Mouse (Mus musculus): Measurements from ENCODE around the gene Cdc25b. TPM values are rescaled to one million over a fixed set of nuclear protein-coding genes. Genes with fewer than 3 reads are reported as not detected.
A peak's percentile ranks its signal among the peaks of the same experiment; 100 is the strongest.

Gene Cdc25b
- total and polyA plus RNA-seq, 2 experiments from 2014 or later, result 18.2 to 22.2 TPM

- Histone ChIP-seq H3K4me3 (ENCODE audit: low read length) (peak overlapping the region; percentile 62; the same call in 1 of the 2 replicates), H3K27me3 (ENCODE audit: insufficient read depth, low read length) (no peaks in the 10 kb centered on the region), H3K9me3 (ENCODE audit: low read length) (no peaks in the 10 kb centered on the region), H3K4me2 (ENCODE audit: low read depth, low read length) (peak overlapping the region; percentile 74), H3K4me1 (ENCODE audit: insufficient read depth, low read length) (peaks cover 11% of the 10 kb centered on the region), H3K36me3 (ENCODE audit: insufficient read depth, low read length) (peaks cover 7% of the 10 kb centered on the region; the same call in 1 of the 2 replicates), H3K9ac (replicated peaks; ENCODE audit: low read length) (peak overlapping the region; percentile 74; the same call in 1 of the 2 replicates), H3K27ac (peak overlapping the region; percentile 94)
- DNase-seq (ENCODE audit: low spot score) (peak; percentile 8), ATAC-seq (no peak)
- WGBS, result 59% methylated on average over 4 of the region's 4 CpGs
- no peak for TF ChIP-seq CTCF (IDR thresholded peaks at IDR 0.05; ENCODE audit: low read depth)
Observed at GRCm38 (mm10) chr2:131209125-131209795, 22.5 kb downstream of the Cdc25b start.

- TF ChIP-seq CTCF (IDR thresholded peaks at IDR 0.05; ENCODE audit: low read depth), result peak; percentile 97
- Histone ChIP-seq H3K9ac (replicated peaks; ENCODE audit: low read length) (peak overlapping the region; percentile 74), H3K4me1 (ENCODE audit: insufficient read depth, low read length) (peaks cover 11% of the 10 kb centered on the region), H3K4me3 (ENCODE audit: low read length) (peak overlapping the region; percentile 62), H3K9me3 (ENCODE audit: low read length) (no peaks in the 10 kb centered on the region), H3K4me2 (ENCODE audit: low read depth, low read length) (peak overlapping the region; percentile 74), H3K27ac (peak overlapping the region; percentile 94), H3K27me3 (ENCODE audit: insufficient read depth, low read length) (no peaks in the 10 kb centered on the region), H3K36me3 (ENCODE audit: insufficient read depth, low read length) (peaks cover 7% of the 10 kb centered on the region; the same call in 1 of the 2 replicates)
- peak; percentile 96 for DNase-seq (ENCODE audit: low spot score)
- WGBS, result under 1% methylated on average over 50 of the region's 50 CpGs
- peak; percentile 98 for ATAC-seq
Observed at GRCm38 (mm10) chr2:131209969-131210792, 23.4 kb downstream of the Cdc25b start.

GRCm38 (mm10) chr2:131211026-131211615, 24.4 kb downstream of the Cdc25b start:
- no peak for TF ChIP-seq CTCF (IDR thresholded peaks at IDR 0.05; ENCODE audit: low read depth)
- 50% methylated on average over 9 of the region's 9 CpGs for WGBS

GRCm38 (mm10) chr2:131213773-131214172, 27.0 kb downstream of the Cdc25b start:
- Histone ChIP-seq H3K9ac (replicated peaks; ENCODE audit: low read length) (no peak overlapping the region), H3K4me2 (ENCODE audit: low read depth, low read length) (no peak overlapping the region), H3K9me3 (ENCODE audit: low read length) (no peaks in the 10 kb centered on the region), H3K27me3 (ENCODE audit: insufficient read depth, low read length) (no peaks in the 10 kb centered on the region), H3K36me3 (ENCODE audit: insufficient read depth, low read length) (peaks cover 7% of the 10 kb centered on the region; the same call in 1 of the 2 replicates), H3K4me1 (ENCODE audit: insufficient read depth, low read length) (peaks cover 11% of the 10 kb centered on the region), H3K27ac (no peak overlapping the region), H3K4me3 (ENCODE audit: low read length) (no peak overlapping the region)
- 73% methylated on average over 7 of the region's 7 CpGs for WGBS
- TF ChIP-seq CTCF (IDR thresholded peaks at IDR 0.05; ENCODE audit: low read depth), result no peak
- DNase-seq (ENCODE audit: low spot score) (no peak), ATAC-seq (no peak)

More at GRCm38 (mm10) chr2:131211026-131211615, 24.4 kb downstream of the Cdc25b start:
- H3K27ac ChIP-seq, result peak overlapping the region; percentile 94
- H3K9me3 ChIP-seq (ENCODE audit: low read length), result no peaks in the 10 kb centered on the region
- no peaks in the 10 kb centered on the region for H3K27me3 ChIP-seq (ENCODE audit: insufficient read depth, low read length)
- peak; percentile 21 for DNase-seq (ENCODE audit: low spot score)
- H3K4me3 ChIP-seq (ENCODE audit: low read length), result peak overlapping the region; percentile 62
- peak overlapping the region; percentile 74 for H3K9ac ChIP-seq (replicated peaks; ENCODE audit: low read length)
- H3K4me2 ChIP-seq (ENCODE audit: low read depth, low read length), result peak overlapping the region; percentile 74
- ATAC-seq, result no peak
- H3K4me1 ChIP-seq (ENCODE audit: insufficient read depth, low read length), result peaks cover 11% of the 10 kb centered on the region
- peaks cover 7% of the 10 kb centered on the region; the same call in 1 of the 2 replicates for H3K36me3 ChIP-seq (ENCODE audit: insufficient read depth, low read length)

- TF ChIP-seq CTCF (IDR thresholded peaks at IDR 0.05; ENCODE audit: low read depth), result no peak
- Histone ChIP-seq H3K4me2 (ENCODE audit: low read depth, low read length) (no peak overlapping the region), H3K4me1 (ENCODE audit: insufficient read depth, low read length) (peaks cover 4% of the 10 kb centered on the region; the same call in 1 of the 2 replicates), H3K27ac (no peak overlapping the region), H3K9me3 (ENCODE audit: low read length) (no peaks in the 10 kb centered on the region), H3K36me3 (ENCODE audit: insufficient read depth, low read length) (peaks cover 7% of the 10 kb centered on the region; the same call in 1 of the 2 replicates), H3K27me3 (ENCODE audit: insufficient read depth, low read length) (no peaks in the 10 kb centered on the region), H3K9ac (replicated peaks; ENCODE audit: low read length) (no peak overlapping the region), H3K4me3 (ENCODE audit: low read length) (no peak overlapping the region)
- WGBS, result 82% methylated on average over 7 of the region's 7 CpGs
- DNase-seq (ENCODE audit: low spot score) (no peak), ATAC-seq (no peak)
Observed at GRCm38 (mm10) chr2:131215941-131216858, 29.5 kb downstream of the Cdc25b start.

- H3K9ac ChIP-seq (replicated peaks; ENCODE audit: low read length), result no peak overlapping the region
- no peaks in the 10 kb centered on the region for H3K4me1 ChIP-seq (ENCODE audit: insufficient read depth, low read length)
- DNase-seq (ENCODE audit: low spot score) (no peak), ATAC-seq (no peak)
- no peak for TF ChIP-seq CTCF (IDR thresholded peaks at IDR 0.05; ENCODE audit: low read depth)
- H3K27me3 ChIP-seq (ENCODE audit: insufficient read depth, low read length), result no peaks in the 10 kb centered on the region
- no peak overlapping the region for H3K4me2 ChIP-seq (ENCODE audit: low read depth, low read length)
- no peaks in the 10 kb centered on the region for H3K9me3 ChIP-seq (ENCODE audit: low read length)
- H3K4me3 ChIP-seq (ENCODE audit: low read length), result no peak overlapping the region
- H3K36me3 ChIP-seq (ENCODE audit: insufficient read depth, low read length), result no peaks in the 10 kb centered on the region
- H3K27ac ChIP-seq, result no peak overlapping the region
- 76% methylated on average over 4 of the region's 4 CpGs for WGBS
Observed at GRCm38 (mm10) chr2:131220030-131220429, 33.3 kb downstream of the Cdc25b start.
